Mouse (Mus musculus) frontal cortex, postnatal 10 days (tissue): Measurements from ENCODE around the gene Slc29a1.

Experiments
- DNase-seq, 2 experiments: peaks; one replicate each; pipeline ENCODE4 v3.0.0; 2022; ENCODE audit warnings: low spot score in 2 of 2, mixed read lengths in 1 of 2

Gene Slc29a1

DNA sequence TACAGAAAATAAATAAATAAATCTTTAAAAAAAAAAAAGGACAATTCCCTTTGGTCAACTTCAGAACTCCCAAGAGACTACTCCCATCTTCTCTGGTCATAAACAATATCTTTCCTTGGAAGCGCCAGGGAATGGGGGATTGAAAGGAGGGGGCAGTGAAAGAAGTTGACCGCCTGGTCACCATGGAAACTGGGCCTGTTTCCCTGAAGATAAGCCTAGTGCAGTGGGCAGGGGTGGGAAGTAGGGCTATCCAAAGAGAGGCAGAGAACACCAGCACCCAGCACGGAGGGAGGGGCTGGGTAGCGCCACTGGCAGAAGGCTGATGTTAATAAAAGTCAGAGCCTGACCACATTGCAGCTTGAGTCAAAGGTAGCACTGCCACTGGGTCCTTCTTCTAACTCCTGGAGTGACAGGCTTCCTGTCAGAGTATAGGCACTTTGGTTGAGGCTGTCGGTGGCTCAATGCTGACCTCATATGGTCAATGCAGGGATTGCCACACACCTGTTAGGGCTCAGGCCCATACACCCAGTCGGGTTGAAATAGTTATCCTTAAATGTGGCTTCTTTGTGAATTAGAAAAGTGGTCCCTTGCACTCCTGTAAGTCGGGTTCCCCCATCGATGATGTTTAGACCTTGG is 47.5 kb downstream of the Slc29a1 start:
- peak in 1 of 2 experiments; percentile 73 for DNase-seq

DNA sequence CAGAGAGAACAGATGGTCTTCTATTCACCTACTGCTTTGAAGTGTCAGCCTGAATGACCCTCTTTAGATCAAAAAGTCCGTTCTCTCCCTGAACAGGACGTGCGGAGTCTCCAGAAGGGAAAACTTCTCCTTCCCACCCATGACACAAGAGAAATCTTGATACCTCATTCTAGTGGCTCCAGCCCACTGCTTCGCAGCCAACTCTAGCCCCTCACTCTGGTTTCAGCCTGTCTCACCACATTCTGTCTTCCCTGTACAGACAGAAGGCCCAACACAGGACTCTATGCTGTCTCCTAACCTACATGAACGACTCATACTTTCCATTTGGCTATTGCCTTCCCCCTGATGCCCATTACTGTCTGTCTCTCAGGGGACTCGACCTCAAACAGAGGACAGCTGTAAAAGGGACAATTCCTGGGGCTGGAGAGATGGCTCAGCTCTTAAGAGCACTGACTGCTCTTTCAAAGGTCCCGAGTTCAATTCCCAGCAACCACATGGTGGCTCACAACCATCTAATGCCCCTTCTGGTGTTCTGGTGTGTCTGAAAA is 48.1 kb downstream of the Slc29a1 start:
- DNase-seq = no peak

DNA sequence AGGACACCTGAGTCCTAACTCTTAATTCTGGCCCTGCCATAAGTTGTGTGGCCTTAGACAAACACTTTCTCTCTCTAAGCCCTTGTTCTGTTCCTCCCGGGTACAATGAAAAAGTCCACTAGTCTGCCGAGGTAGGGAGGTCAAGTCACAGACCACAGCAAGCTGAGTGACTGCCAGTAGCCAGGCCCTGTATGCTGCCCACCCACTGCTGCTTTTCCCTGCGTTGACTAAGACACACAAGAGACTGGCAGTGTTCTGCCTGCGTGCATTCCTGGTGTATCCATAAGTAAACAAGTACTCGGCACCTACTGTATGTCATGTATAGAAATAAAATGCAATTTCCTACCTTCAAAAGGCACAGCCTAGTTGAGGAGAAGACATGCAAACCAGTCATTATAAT is 49.2 kb downstream of the Slc29a1 start:
- no peak for DNase-seq

DNA sequence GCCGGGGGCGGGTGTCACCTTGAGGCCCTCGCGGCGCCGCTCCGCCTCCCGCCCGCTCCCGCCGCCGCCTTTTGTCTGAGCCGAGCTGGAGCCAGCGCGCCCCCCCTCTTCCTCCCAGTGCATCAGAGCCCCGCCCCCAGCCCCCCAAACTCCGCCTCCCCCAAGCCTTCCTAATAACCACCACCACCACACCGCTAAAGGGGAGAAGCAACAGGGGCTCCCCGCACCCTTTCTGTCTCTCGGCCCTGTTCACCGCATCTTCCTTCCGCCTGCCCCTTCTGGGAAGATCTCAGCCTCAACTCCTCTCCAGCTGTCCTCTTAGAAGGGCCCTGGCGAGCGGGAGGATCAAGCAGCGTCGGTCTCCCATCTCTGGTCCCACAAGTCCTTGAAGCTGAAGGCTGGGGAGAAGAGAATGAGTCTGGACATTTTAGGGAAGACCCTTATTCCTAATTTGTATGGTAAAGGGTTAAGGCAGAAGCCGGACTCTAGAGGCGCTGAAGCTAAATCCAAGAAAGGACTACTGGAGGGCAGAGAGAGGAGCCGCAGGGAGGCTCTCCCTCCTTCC is 49.7 kb downstream of the Slc29a1 start, which contains the start of gene Tmem151b:
Tmem151b (minus strand) TSS at position 61 of the 565 bp plus-strand sequence.
- DNase-seq = peak in 1 of 2 experiments; percentile 63

DNA sequence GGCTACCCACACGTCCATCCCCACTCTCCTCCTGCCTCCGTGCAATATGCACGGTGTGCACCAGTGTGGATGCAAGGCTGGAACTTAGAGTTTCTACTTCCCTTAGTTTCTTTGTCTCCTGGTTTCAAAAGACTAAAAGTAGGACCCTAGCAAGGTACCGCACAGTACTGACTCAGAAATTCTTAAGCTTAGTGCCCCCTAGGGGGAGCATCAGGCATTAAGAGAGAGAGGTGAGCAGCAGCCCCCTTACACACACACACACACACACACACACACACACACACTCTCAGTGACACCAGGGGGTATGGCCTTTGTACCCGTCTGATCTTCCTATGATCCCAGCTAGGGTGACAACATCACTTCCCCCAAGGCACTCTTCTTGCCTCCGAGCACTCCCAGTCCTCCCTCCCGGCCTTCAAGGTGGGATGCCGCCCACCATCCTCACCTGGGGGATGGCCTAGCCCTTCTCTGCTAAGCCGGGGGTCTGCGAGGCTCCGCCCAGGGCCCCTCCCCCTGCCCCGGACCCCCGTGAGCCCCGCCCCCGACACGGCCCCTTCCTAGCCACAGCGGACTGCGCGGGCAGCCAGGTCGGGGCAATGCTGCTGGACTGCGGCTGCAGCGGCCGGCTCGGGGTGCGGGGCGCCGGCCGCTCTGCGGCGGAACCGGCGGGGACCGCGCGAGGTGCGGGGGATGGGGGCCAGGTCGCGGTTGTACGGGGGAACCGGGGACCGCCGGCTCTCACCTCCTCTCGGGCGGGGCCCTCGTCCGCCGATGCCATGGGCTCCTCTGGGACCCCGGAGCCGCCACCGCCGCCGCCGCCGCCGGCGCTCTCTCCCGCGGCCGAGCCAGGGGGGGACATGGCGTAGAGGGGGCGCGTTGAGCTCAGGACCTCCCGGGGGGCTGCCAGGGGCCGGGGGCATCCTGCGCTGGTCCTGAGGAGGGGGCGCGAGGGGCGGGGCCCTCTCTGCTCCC is 50.6 kb downstream of the Slc29a1 start:
- peak; percentile 55 to 69 for DNase-seq

GRCm38 (mm10) chr17:45547461-45548190 is 51.8 kb downstream of the Slc29a1 start:
- DNase-seq = no peak

DNA sequence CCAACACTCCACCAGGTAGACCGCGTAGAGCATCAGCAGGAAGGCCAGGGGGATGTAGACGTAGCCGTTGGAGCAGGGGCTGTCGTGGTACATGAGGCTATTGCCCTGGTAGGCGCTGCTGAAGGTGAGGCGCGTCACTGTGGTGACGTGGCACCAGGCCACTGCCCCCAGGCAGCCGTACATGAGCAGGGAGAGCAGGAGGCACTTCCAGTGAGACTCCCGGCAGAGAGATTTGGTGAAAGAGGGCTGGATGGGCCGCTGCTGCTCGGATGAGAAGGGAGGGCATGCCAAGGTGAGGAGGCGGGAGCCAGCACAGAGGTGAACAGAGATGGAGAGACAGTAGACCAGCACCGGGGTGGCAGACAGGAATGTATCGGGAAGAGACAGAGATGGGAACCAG is 52.5 kb downstream of the Slc29a1 start:
- no peak for DNase-seq

- no peak for DNase-seq
Measured at GRCm38 (mm10) chr17:45545278-45545961, 54.0 kb downstream of the Slc29a1 start.

- DNase-seq = no peak
Measured at GRCm38 (mm10) chr17:45544873-45545277, 54.5 kb downstream of the Slc29a1 start.

DNA sequence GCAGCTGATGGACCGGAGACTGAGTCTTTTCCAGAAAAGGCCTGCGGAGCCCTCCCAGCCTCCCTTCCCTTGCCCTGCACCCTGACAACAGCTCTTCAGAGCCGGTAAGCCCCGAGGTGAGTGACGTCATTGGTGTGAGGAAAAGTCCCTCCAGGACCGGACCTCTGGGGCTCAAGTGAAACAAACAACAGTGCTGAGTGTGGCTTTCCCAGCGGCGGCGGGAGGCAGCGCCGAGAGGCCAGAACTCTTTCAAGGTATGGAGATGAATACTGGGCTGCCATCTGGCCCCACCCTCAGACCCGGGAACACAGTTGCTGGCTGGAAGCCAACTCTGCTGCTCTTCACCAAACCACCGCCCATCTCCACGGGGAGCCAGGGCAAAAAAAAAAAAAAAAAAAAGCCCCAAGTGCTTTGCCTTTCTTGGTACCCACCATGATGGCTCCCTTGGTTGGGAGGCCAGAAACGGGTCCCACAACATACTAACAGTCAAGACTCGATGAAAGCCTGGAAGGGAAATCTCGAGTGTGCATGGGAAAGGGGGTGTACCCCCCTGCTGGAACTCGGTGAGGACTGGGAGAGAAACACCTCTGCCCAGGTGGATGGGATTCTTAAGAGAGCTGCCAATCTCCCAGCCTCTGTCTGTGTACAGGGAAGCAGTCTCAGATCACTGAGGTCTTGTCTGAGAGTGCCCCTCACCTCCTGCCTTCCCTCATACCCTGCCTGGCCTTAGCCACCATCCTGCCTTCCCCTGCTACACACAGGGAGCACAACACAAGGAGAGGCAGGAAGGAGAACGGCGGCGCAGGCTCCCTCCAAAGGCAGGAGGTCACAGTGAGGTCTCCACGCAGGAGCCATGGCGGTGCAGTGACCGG is 55.2 kb downstream of the Slc29a1 start:
- DNase-seq = no peak

DNA sequence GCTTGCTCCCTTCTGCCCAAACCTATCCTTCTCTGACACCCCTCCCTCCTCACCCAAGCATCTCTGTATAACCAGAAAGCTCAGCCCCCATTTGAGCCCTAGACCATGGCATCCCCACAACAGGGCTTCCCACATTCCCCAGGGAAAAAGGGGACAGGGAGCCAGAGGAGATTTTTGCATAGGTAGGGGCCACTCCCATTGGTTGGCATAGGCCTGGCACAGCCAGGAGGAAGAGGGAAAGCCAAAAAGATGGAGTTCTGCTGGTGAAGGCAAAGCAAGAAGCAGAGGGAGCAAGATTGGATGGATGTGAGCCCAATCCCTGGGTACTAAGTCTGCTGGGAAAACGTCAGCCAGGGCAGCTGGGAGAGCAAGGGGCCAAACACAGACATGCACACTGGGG is 56.3 kb downstream of the Slc29a1 start:
- no peak for DNase-seq

DNA sequence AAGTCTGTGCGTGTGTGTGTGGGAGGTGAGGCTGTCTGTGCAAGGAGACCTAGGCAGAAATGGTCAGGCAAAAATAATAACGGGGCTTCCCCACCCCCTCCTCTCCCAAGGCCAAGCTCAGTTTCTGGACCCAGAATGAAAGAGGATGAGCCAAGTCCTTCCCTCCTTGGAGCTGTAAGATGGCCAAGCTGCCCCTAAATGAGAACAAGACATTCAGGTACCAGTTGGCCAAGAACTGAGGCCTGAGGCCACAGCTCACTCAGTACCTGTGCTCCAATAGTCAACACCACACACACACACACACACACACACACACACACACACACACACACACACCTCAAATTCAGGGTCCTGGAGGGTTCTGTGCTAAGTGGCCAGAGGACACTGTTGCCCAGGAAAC is 56.7 kb downstream of the Slc29a1 start:
- DNase-seq = no peak

- no peak for DNase-seq
Measured at GRCm38 (mm10) chr17:45542129-45542528, 57.3 kb downstream of the Slc29a1 start.

GRCm38 (mm10) chr17:45539664-45540063 is 59.7 kb downstream of the Slc29a1 start:
- no peak for DNase-seq

DNA sequence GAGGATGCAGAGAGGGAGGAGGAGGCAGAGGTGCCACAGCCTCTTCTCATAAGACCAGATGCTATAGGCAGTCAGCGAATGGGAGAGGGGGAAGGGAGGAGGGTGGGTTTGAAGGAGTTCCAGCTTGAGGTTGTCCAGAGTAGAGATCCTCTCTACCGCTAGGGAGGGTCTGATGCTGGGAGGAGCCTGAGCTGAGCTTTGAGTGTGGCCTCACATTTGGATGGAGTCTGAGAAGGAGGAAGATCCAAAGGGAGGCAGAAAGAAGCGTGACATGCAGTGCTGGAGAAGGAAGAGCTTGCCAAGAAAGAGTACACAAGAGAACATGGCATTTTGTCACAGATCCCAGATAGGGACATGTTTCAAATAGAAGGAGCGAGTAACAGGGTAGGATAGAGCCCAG is 61.0 kb downstream of the Slc29a1 start:
- DNase-seq = no peak

GRCm38 (mm10) chr17:45536264-45536663 is 63.1 kb downstream of the Slc29a1 start:
- DNase-seq = no peak
